Mouse (Mus musculus) thymus, postnatal 25 days (tissue): ENCODE data around the gene Cdyl.

ENCODE experiments used
- DNase-seq: peaks from one replicate; pipeline ENCODE4 v3.0.0; 2022

Gene Cdyl

GRCm38 (mm10) chr13:35851581-35851980, 191.9 kb downstream of the Cdyl start:
- DNase-seq, result no peak

- no peak for DNase-seq
These were observed 193.4 kb downstream of the Cdyl start for GRCm38 (mm10) chr13:35852851-35853575.

GRCm38 (mm10) chr13:35857486-35857885, 197.9 kb downstream of the Cdyl start:
- DNase-seq, result no peak

DNA sequence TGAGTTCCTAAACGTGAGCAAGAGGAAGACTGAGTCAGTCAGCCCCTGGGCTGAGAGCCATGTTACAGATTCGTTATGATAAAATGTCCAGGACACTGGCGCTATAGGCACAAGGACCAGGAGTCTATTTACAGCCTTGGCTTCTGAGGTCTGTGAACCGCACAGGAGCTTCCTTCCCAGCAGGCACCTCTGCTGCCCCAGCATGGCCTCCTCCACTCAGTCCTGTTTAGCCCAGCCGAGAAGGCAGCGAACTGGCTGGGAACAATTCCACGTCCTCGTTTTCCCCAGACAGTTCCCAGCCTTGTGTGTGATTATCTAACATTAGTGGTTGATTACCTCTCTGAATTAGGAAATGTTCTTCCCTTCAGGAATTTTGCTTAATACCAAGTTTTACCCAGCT, 201.3 kb downstream of the Cdyl start:
- no peak for DNase-seq

DNA sequence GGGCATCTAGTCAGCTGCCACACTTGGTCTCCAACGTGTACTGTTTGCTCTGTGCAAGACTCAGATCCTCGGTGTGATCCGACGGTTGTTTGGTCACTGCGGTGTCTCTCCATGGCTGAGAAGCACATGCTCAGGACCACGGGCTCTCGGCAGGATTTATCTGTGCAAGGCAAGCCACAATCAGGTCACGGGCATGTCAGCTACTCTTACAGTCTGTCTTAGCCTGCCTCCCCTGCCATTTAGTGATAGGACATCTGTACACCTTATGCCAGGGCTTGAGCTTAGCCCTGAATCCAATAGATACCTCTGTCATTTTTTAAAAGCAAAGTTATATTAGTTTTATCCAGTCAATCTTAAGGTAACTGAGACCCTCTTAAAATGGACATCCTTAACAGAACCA, 211.0 kb downstream of the Cdyl start:
- no peak for DNase-seq

GRCm38 (mm10) chr13:35871107-35871506, 211.5 kb downstream of the Cdyl start:
- no peak for DNase-seq

DNA sequence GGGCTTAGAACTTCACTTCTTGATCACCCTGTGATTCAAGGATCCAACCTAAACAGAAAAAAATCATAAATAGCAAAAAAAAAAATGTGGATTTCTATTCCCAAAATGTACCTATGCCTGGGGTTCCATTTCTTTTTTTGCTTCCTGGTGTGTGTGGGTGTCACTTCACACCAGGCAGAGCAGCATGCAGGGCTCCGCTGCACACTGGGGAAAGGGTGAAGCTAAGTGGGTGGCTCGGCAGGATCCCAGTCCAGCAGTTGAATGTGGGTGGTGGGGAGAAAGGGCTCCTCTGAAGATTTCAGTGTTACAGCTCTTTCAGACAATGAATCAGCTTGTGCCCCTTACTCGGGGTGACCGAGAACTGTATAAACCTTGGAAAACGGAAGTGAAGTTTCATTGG, 215.8 kb downstream of the Cdyl start:
- no peak for DNase-seq

DNA sequence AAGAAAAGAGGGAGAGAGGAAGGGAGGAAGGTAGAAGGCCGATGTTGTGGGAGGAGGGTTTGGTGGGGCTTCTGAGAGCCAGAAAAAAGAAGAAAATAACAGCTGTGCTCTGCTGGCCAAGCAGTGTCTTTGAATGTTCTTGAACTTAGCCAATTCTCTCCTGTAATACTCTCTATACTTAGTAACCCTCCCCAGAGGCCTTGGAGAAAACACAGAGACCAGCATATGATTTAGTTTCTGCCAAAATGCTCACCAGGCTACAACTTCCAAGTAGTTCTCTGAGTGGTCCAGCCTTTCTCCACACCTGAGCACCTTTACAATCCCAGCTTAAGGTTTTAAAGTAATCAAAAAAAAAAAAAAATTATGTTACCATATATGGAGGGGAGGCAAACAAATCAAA, 218.6 kb downstream of the Cdyl start:
- no peak for DNase-seq

DNA sequence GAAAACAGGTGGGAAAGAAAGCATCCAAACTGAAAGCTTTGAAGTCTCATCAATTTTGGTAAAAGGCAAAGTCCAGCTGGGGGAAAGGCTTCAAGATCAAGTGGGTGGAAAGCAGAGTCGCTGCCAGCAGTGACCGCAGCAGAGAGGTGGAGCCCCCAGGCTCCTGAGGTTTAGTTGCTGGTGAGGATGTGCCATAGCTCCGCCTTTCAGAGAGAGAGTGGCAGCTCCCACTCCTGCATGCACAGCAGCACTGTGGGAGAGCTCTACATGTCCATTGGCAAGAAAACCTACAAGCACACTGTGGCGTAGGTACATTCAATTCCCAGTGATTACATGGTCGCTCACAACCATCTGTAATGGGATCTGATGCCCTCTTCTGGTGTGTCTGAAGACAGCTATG, 219.4 kb downstream of the Cdyl start:
- no peak for DNase-seq

- no peak for DNase-seq
These were observed 219.9 kb downstream of the Cdyl start for GRCm38 (mm10) chr13:35879519-35879918.

GRCm38 (mm10) chr13:35880555-35881046, 221.0 kb downstream of the Cdyl start:
- DNase-seq, result no peak

- DNase-seq, result peak; percentile 54
These were observed 226.6 kb downstream of the Cdyl start for GRCm38 (mm10) chr13:35886121-35886725.

- no peak for DNase-seq
These were observed 233.2 kb downstream of the Cdyl start for GRCm38 (mm10) chr13:35892866-35893265.

DNA sequence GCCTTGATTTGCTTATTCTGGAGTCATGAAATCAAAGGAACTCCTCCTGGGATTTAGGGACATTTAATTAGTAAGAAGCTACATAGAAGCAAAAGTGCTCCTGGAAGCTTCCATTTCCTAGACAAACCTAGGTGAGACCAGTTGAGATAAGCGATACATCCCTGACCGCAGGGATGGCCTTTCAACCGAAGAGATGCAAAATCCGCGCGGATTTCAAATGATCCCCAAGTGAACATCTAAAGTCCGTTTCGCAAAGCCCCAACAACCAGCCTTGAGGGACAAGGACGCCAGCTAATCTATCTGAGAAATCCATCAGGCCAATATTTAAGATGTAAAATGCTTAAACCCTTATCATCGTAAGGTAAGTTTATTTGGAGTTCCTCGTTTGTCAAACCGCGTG, 245.7 kb downstream of the Cdyl start:
- DNase-seq, result no peak

GRCm38 (mm10) chr13:35905879-35906481, 246.3 kb downstream of the Cdyl start, which contains the start of gene Rpp40:
TSS of gene Rpp40 (minus strand) at chr13:35906359.
- DNase-seq, result peak; percentile 89

DNA sequence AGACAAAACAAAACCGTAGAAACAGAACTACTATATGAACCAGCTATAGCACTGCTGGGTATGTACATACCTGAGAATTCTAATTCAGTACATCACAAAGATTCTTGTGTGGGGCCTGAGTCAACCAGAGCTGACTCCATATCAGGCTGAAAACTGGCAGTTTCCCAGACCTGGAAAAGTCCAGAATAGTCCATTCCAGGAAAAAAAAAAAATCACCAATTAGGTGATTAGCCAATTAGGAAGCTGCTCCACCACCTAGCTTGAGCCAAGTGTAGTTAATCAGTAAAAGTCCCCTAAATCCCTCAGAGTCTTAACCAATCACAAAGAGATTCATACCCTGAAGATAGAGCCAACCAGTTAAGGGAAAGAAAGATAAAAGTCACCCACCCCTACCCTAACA, 251.8 kb downstream of the Cdyl start:
- DNase-seq, result no peak
